Mouse (Mus musculus) lung, postnatal 0 days (tissue): ENCODE results near the gene Alkbh2.

Experiments
- CTCF ChIP-seq: IDR thresholded peaks from 2 replicates; pipeline ENCODE4 v1.5.1; 2016; ENCODE audit warnings: antibody characterized with exemption, mild to moderate bottlenecking
- EP300 ChIP-seq: IDR thresholded peaks from 2 replicates; pipeline ENCODE4 v1.6.1; 2016; ENCODE audit warnings: antibody characterized with exemption, mild to moderate bottlenecking, control low read depth

DNA sequence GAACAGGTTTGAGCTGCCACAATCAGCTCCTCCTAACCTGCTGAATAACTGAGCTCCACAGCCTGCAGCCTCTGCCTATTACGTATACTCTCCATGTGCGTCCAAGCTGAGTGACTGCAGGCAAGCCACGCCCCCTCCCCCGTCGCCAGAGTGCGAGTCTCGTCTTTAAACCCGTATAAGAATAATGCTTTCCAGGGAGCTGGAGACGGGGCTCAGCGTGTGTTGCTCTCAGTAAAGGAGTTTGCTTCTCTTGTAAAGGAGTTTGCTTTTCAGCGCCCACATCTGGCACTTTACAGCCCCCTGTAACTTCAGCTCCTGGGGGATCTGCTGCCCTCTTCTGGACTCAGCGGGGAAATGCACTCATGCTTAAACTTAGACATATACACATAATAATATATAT is 25.5 kb upstream of the Alkbh2 start:
- TF ChIP-seq CTCF (peak; percentile 61), EP300 (no peak)
